Mouse (Mus musculus): ENCODE data around the gene Zfp661. TPM values are rescaled to one million over a fixed set of nuclear protein-coding genes. Genes with fewer than 3 reads are reported as not detected.

Zfp661 gene
- polyA plus RNA-seq (2014; fragmentation: Illumina TruSeq; extraction: RNeasy Lipid Tissue Mini Kit (QIAGEN cat#74804); ENCODE audit: low replicate concordance): 3.0 TPM

GRCm38 (mm10) chr2:127586694-127587513, at the start of gene Zfp661, which contains the start of gene Mrps5:
Gene Zfp661 (minus strand): TSS chr2:127587094.
Gene Mrps5 (plus strand): TSS chr2:127587222.

GRCm38 (mm10) chr2:127541185-127541584, 45.7 kb downstream of the Zfp661 start, which contains the start of gene Prom2:
Gene Prom2 (minus strand): TSS chr2:127541467.

Other genes starting within 250 kb of the Zfp661 start
- gene Astl, start 248.5 kb downstream of the Zfp661 start, polyA plus RNA-seq (2014; fragmentation: Illumina TruSeq; extraction: RNeasy Lipid Tissue Mini Kit (QIAGEN cat#74804); ENCODE audit: low replicate concordance): not detected
- 0.11 TPM for gene Adra2b, start 223.9 kb downstream of the Zfp661 start, polyA plus RNA-seq (2014; fragmentation: Illumina TruSeq; extraction: RNeasy Lipid Tissue Mini Kit (QIAGEN cat#74804); ENCODE audit: low replicate concordance)
- gene Gpat2, start 161.9 kb downstream of the Zfp661 start, polyA plus RNA-seq (2014; fragmentation: Illumina TruSeq; extraction: RNeasy Lipid Tissue Mini Kit (QIAGEN cat#74804); ENCODE audit: low replicate concordance): not detected
- gene Fahd2a, start 142.5 kb downstream of the Zfp661 start, polyA plus RNA-seq (2014; fragmentation: Illumina TruSeq; extraction: RNeasy Lipid Tissue Mini Kit (QIAGEN cat#74804); ENCODE audit: low replicate concordance): 3.5 TPM
- 0.78 TPM for gene Kcnip3, start 65.0 kb downstream of the Zfp661 start, polyA plus RNA-seq (2014; fragmentation: Illumina TruSeq; extraction: RNeasy Lipid Tissue Mini Kit (QIAGEN cat#74804); ENCODE audit: low replicate concordance)
- gene Prom2, start 45.6 kb downstream of the Zfp661 start, polyA plus RNA-seq (2014; fragmentation: Illumina TruSeq; extraction: RNeasy Lipid Tissue Mini Kit (QIAGEN cat#74804); ENCODE audit: low replicate concordance): 0.11 TPM
- gene Mrps5, start 128 bp upstream of the Zfp661 start, polyA plus RNA-seq (2014; fragmentation: Illumina TruSeq; extraction: RNeasy Lipid Tissue Mini Kit (QIAGEN cat#74804); ENCODE audit: low replicate concordance): 13.6 TPM
- gene Mal, start 69.6 kb upstream of the Zfp661 start, polyA plus RNA-seq (2014; fragmentation: Illumina TruSeq; extraction: RNeasy Lipid Tissue Mini Kit (QIAGEN cat#74804); ENCODE audit: low replicate concordance): 2.6 TPM
- 50.0 TPM for gene Mall, start 142.8 kb upstream of the Zfp661 start, polyA plus RNA-seq (2014; fragmentation: Illumina TruSeq; extraction: RNeasy Lipid Tissue Mini Kit (QIAGEN cat#74804); ENCODE audit: low replicate concordance)
- 1.3 TPM for gene Nphp1, start 201.8 kb upstream of the Zfp661 start, polyA plus RNA-seq (2014; fragmentation: Illumina TruSeq; extraction: RNeasy Lipid Tissue Mini Kit (QIAGEN cat#74804); ENCODE audit: low replicate concordance)
- 31.9 TPM for gene Mtln, start 205.4 kb upstream of the Zfp661 start, polyA plus RNA-seq (2014; fragmentation: Illumina TruSeq; extraction: RNeasy Lipid Tissue Mini Kit (QIAGEN cat#74804); ENCODE audit: low replicate concordance)
- gene Bub1, start 244.8 kb upstream of the Zfp661 start, polyA plus RNA-seq (2014; fragmentation: Illumina TruSeq; extraction: RNeasy Lipid Tissue Mini Kit (QIAGEN cat#74804); ENCODE audit: low replicate concordance): 22.3 TPM